8 mouse cellular contexts compared by ENCODE assay signal in genomic region chr9:35335888-35336700, GRCm38 (mm10).
DNase-seq lines count a peak whose midpoint lies in the region; ATAC-seq and TF ChIP-seq lines count a peak whose summit lies in the region.

No protein-coding gene starts in this region.

- H3K4me1 ChIP-seq in forebrain, embryonic 15.5 days: peaks cover 60% of the 10 kb centered on the region
- peaks cover 8% of the 10 kb centered on the region for H3K4me1 ChIP-seq in lung, postnatal 0 days (ENCODE audit: insufficient read depth, low read depth, low read length)

- H3K4me3 ChIP-seq in forebrain, embryonic 15.5 days: no peak overlapping the region
- no peak overlapping the region for H3K4me3 ChIP-seq in lung, postnatal 0 days (ENCODE audit: low read depth, low read length)

- no peak for TF ChIP-seq CTCF in brain, embryonic 14.5 days (IDR thresholded peaks at IDR 0.05; ENCODE audit: borderline replicate concordance, extremely low read depth, insufficient read depth, insufficient read length)
- no peak for TF ChIP-seq CTCF in lung, postnatal 0 days (IDR thresholded peaks at IDR 0.05)

- no peaks in the 10 kb centered on the region for H3K36me3 ChIP-seq in forebrain, embryonic 15.5 days
- H3K36me3 ChIP-seq in lung, postnatal 0 days (ENCODE audit: insufficient read depth, low read length): no peaks in the 10 kb centered on the region

- no peak overlapping the region for H3K9ac ChIP-seq in forebrain, embryonic 15.5 days (replicated peaks)
- H3K9ac ChIP-seq in lung, postnatal 0 days (replicated peaks; ENCODE audit: low read depth): no peak overlapping the region

- no peak for TF ChIP-seq POLR2A in brain, embryonic 14.5 days (IDR thresholded peaks at IDR 0.05; ENCODE audit: borderline replicate concordance, extremely low read depth, insufficient read depth, insufficient read length, poor library complexity, severe bottlenecking)

- no peaks in the 10 kb centered on the region for H3K9me3 ChIP-seq in forebrain, embryonic 15.5 days
- H3K9me3 ChIP-seq in lung, postnatal 0 days (ENCODE audit: low read length): no peaks in the 10 kb centered on the region

- peak overlapping the region; percentile 45 for H3K27ac ChIP-seq in forebrain, embryonic 15.5 days (replicated peaks)
- H3K27ac ChIP-seq in lung, postnatal 0 days (ENCODE audit: low read length): no peak overlapping the region

- WGBS in forebrain, embryonic 15.5 days: 21% methylated on average over 15 of the region's 15 CpGs
- WGBS in lung, postnatal 0 days: 34% methylated on average over 15 of the region's 15 CpGs

- peak; percentile 70 for ATAC-seq in forebrain, embryonic 15.5 days (replicated peaks)
- peak; percentile 56 for ATAC-seq in lung, postnatal 0 days

- no peaks in the 10 kb centered on the region for H3K27me3 ChIP-seq in forebrain, embryonic 15.5 days
- 0 out of 2 replicates have a peak, but pooled peaks cover 3% of the 10 kb centered on the region for H3K27me3 ChIP-seq in lung, postnatal 0 days (replicated peaks; ENCODE audit: insufficient read depth, low read length)

- DNase-seq in heart, adult 9 months (ENCODE audit: low spot score in 2 of 2): peak; percentile 64 to 76
- DNase-seq in heart, adult 8-10 months (ENCODE audit: low spot score): no peak
- peak; percentile 94 for DNase-seq in brain, embryonic 14.5 days (ENCODE audit: low read depth)
- peak; percentile 62 for DNase-seq in lung, postnatal 0 days (ENCODE audit: low spot score)
- DNase-seq in thymus, postnatal 36 days: no peak
- no peak for DNase-seq in thymus, postnatal 0 days (ENCODE audit: low spot score)
- DNase-seq in left cerebral cortex, adult 9 months (ENCODE audit: low spot score in 2 of 2): no peak

- no peak for TF ChIP-seq EP300 in lung, postnatal 0 days (IDR thresholded peaks at IDR 0.05)

- peak overlapping the region; percentile 24 for H3K4me2 ChIP-seq in forebrain, embryonic 15.5 days (replicated peaks)
- H3K4me2 ChIP-seq in lung, postnatal 0 days (replicated peaks; ENCODE audit: low read depth, low read length): no peak overlapping the region

Comparison
In these comparisons a context has a peak if more than half of its experiments do, and no peak if none do; other contexts are left out.
1. DNase-seq: peak in heart, adult 9 months (2 of 2), brain, embryonic 14.5 days (single experiment) and lung, postnatal 0 days (single experiment); none in heart, adult 8-10 months (single experiment), thymus, postnatal 36 days (0 of 2), thymus, postnatal 0 days (single experiment) and left cerebral cortex, adult 9 months (0 of 2).